Mouse (Mus musculus) midbrain, embryonic 11.5 days (tissue): ENCODE measurements around the gene Gjc2. TPM values are rescaled to one million over a fixed set of nuclear protein-coding genes. Genes with fewer than 3 reads are reported as not detected.

Experiments used
- ATAC-seq: fragments of 200-750 bp; cut with Nextera tagmentation; 2 replicates; pipeline ENCODE4 v1.8.0; 2017; ENCODE audit warnings: moderate TSS enrichment, moderate library complexity; ENCODE audit not compliant: low FRiP score
- DNase-seq: peaks from one replicate; pipeline ENCODE4 v3.0.0; 2015; ENCODE audit warnings: low spot score; ENCODE audit errors: missing footprints
- H3K27ac ChIP-seq: fragments of 300-500 bp; sonication (generic); 2 replicates; pipeline ENCODE4 v1.5.1; 2014; ENCODE audit warnings: low read depth, low read length
- H3K27me3 ChIP-seq: fragments of 300-500 bp; sonication (generic); 2 replicates; pipeline ENCODE4 v1.6.1; 2014; ENCODE audit warnings: mild to moderate bottlenecking, low read length, moderate library complexity, mixed read lengths; ENCODE audit not compliant: control insufficient read depth, insufficient read depth
- H3K36me3 ChIP-seq: fragments of 300-500 bp; sonication (generic); 2 replicates; pipeline ENCODE4 v1.6.1; 2014; ENCODE audit warnings: mild to moderate bottlenecking, low read length, moderate library complexity, mixed read lengths; ENCODE audit not compliant: control insufficient read depth, insufficient read depth
- H3K4me1 ChIP-seq: fragments of 300-500 bp; sonication (generic); 2 replicates; pipeline ENCODE4 v1.6.1; 2014; ENCODE audit warnings: low read length; ENCODE audit not compliant: control insufficient read depth, insufficient read depth
- H3K4me2 ChIP-seq: fragments of 300-500 bp; sonication (generic); 2 replicates; pipeline ENCODE4 v1.6.1; 2014; ENCODE audit warnings: mild to moderate bottlenecking, moderate library complexity
- H3K4me3 ChIP-seq: fragments of 300-500 bp; sonication (generic); 2 replicates; pipeline ENCODE4 v1.5.1; 2014; ENCODE audit warnings: low read depth, low read length
- H3K9ac ChIP-seq: fragments of 300-500 bp; sonication (generic); 2 replicates; pipeline ENCODE4 v1.6.1; 2014; ENCODE audit warnings: low read length
- H3K9me3 ChIP-seq: fragments of 300-500 bp; sonication (generic); 2 replicates; pipeline ENCODE4 v1.6.1; 2016; ENCODE audit warnings: low read length; ENCODE audit not compliant: control insufficient read depth
- WGBS: fragments of 180-500 bp; shearing (Covaris S2); extraction: QIAGEN DNeasy Blood & Tissue Kit; methylation state at CpG from one replicate; pipeline ENCODE4 v1.1.7; 2014; 5-methylcytosine and 5-hydroxymethylcytosine counted together
- polyA plus RNA-seq: library from polyadenylated mRNA; unstranded; fragments of >200 nt; fragmentation: Nextera tagmentation; extraction: Ambion mirVana; gene quantifications from 2 replicates; pipeline ENCODE4 v1.2.1, GENCODE M21; 2014

Gene Gjc2
- polyA plus RNA-seq, 1 experiment from 2014 or later = not detected

- no peaks in the 10 kb centered on the region for H3K9me3 ChIP-seq
- H3K4me3 ChIP-seq = peak within 1 kb of the TSS; percentile 13; the same call in 1 of the 2 replicates
- peaks cover 3% of the 10 kb centered on the region; the same call in 1 of the 2 replicates for H3K4me1 ChIP-seq
- peak; percentile 87 for DNase-seq
- 21% methylated on average over 44 of the region's 44 CpGs for WGBS
- no peak within 1 kb of the TSS for H3K27ac ChIP-seq
- peaks cover 44% of the 10 kb centered on the region for H3K27me3 ChIP-seq
- no peak within 1 kb of the TSS for H3K9ac ChIP-seq
- no peak for ATAC-seq
- peak within 1 kb of the TSS; percentile 34 for H3K4me2 ChIP-seq
- no peaks in the 10 kb centered on the region for H3K36me3 ChIP-seq
These were observed 47.0 kb downstream of the Gjc2 start, which contains the start of gene Obscn for GRCm38 (mm10) chr11:59135904-59136452. TSS of gene Obscn (minus strand) at chr11:59136402.

GRCm38 (mm10) chr11:59135051-59135820 is 47.8 kb downstream of the Gjc2 start:
- peaks cover 3% of the 10 kb centered on the region; the same call in 1 of the 2 replicates for H3K4me1 ChIP-seq
- peak overlapping the region; percentile 13; the same call in 1 of the 2 replicates for H3K4me3 ChIP-seq
- DNase-seq (peak; percentile 87), ATAC-seq (no peak)
- no peaks in the 10 kb centered on the region for H3K36me3 ChIP-seq
- H3K27ac ChIP-seq = no peak overlapping the region
- no peak overlapping the region for H3K9ac ChIP-seq
- H3K27me3 ChIP-seq = peaks cover 44% of the 10 kb centered on the region
- 9% methylated on average over 55 of the region's 55 CpGs for whole genome bisulfite sequencing
- H3K9me3 ChIP-seq = no peaks in the 10 kb centered on the region
- peak overlapping the region; percentile 34 for H3K4me2 ChIP-seq

- ATAC-seq (no peak), DNase-seq (peak; percentile 83)
- Histone ChIP-seq H3K27ac (no peak overlapping the region), H3K9me3 (no peaks in the 10 kb centered on the region), H3K36me3 (no peaks in the 10 kb centered on the region), H3K27me3 (peaks cover 44% of the 10 kb centered on the region), H3K4me2 (no peak overlapping the region; the same call in 1 of the 2 replicates), H3K4me1 (peaks cover 3% of the 10 kb centered on the region; the same call in 1 of the 2 replicates), H3K9ac (no peak overlapping the region; the same call in 1 of the 2 replicates), H3K4me3 (no peak overlapping the region)
- WGBS = 6% methylated on average over 34 of the region's 35 CpGs
These were observed 48.5 kb downstream of the Gjc2 start for GRCm38 (mm10) chr11:59134373-59134997.

GRCm38 (mm10) chr11:59132065-59132464 is 50.9 kb downstream of the Gjc2 start:
- 85% methylated on average over 2 of the region's 3 CpGs for WGBS
- no peak overlapping the region for H3K9ac ChIP-seq
- no peak overlapping the region for H3K4me2 ChIP-seq
- H3K36me3 ChIP-seq = no peaks in the 10 kb centered on the region
- DNase-seq (peak; percentile 8), ATAC-seq (no peak)
- no peak overlapping the region for H3K4me3 ChIP-seq
- H3K27ac ChIP-seq = no peak overlapping the region
- peaks cover 40% of the 10 kb centered on the region for H3K27me3 ChIP-seq
- H3K9me3 ChIP-seq = no peaks in the 10 kb centered on the region
- peaks cover 3% of the 10 kb centered on the region; the same call in 1 of the 2 replicates for H3K4me1 ChIP-seq

- no peak for ATAC-seq
- WGBS = 69% methylated on average over 18 of the region's 18 CpGs
- no peaks in the 10 kb centered on the region for H3K9me3 ChIP-seq
These were observed 51.6 kb downstream of the Gjc2 start for GRCm38 (mm10) chr11:59131348-59131919.

GRCm38 (mm10) chr11:59130782-59131181 is 52.2 kb downstream of the Gjc2 start:
- ATAC-seq (no peak), DNase-seq (peak; percentile 12)
- H3K9ac ChIP-seq = no peak overlapping the region
- H3K4me3 ChIP-seq = no peak overlapping the region
- H3K27ac ChIP-seq = no peak overlapping the region
- no peaks in the 10 kb centered on the region for H3K9me3 ChIP-seq
- H3K4me1 ChIP-seq = peaks cover 3% of the 10 kb centered on the region; the same call in 1 of the 2 replicates
- H3K4me2 ChIP-seq = no peak overlapping the region
- 90% methylated on average over 9 of the region's 9 CpGs for WGBS
- H3K27me3 ChIP-seq = peaks cover 27% of the 10 kb centered on the region
- no peaks in the 10 kb centered on the region for H3K36me3 ChIP-seq

More at GRCm38 (mm10) chr11:59131348-59131919, 51.6 kb downstream of the Gjc2 start:
- no peaks in the 10 kb centered on the region for H3K36me3 ChIP-seq
- H3K4me3 ChIP-seq = no peak overlapping the region
- no peak overlapping the region for H3K4me2 ChIP-seq
- peaks cover 34% of the 10 kb centered on the region for H3K27me3 ChIP-seq
- DNase-seq = peak; percentile 26
- H3K27ac ChIP-seq = no peak overlapping the region
- H3K9ac ChIP-seq = no peak overlapping the region
- peaks cover 3% of the 10 kb centered on the region; the same call in 1 of the 2 replicates for H3K4me1 ChIP-seq

Other genes with a start within 250 kb of the Gjc2 start
- gene Rnf187, start 244.3 kb downstream of the Gjc2 start, polyA plus RNA-seq = 354 and 381 TPM in 2 replicates
- 99.9 and 101 TPM in 2 replicates for gene Hist3h2ba, start 234.3 kb downstream of the Gjc2 start, polyA plus RNA-seq
- gene Hist3h2a, start 228.5 kb downstream of the Gjc2 start, polyA plus RNA-seq = 57.8 and 61.8 TPM in 2 replicates
- gene Trim17, start 228.5 kb downstream of the Gjc2 start, polyA plus RNA-seq = 0.45 and 0.62 TPM in 2 replicates
- 17.6 and 18.5 TPM in 2 replicates for gene Trim11, start 205.1 kb downstream of the Gjc2 start, polyA plus RNA-seq
- gene Obscn, start 46.8 kb downstream of the Gjc2 start, polyA plus RNA-seq = 0.03 and 0.04 TPM in 2 replicates
- gene Iba57, start 19.5 kb downstream of the Gjc2 start, polyA plus RNA-seq = 2.1 and 3.5 TPM in 2 replicates
- 92.9 and 96.6 TPM in 2 replicates for gene Guk1, start 9.0 kb upstream of the Gjc2 start, polyA plus RNA-seq
- gene Mrpl55, start 19.3 kb upstream of the Gjc2 start, polyA plus RNA-seq = 88.7 and 93.3 TPM in 2 replicates
- gene 2310033P09Rik, start 25.1 kb upstream of the Gjc2 start, polyA plus RNA-seq = 41.7 and 42.0 TPM in 2 replicates
- 574 and 583 TPM in 2 replicates for gene Arf1, start 45.1 kb upstream of the Gjc2 start, polyA plus RNA-seq
- gene Wnt3a, start 107.5 kb upstream of the Gjc2 start, polyA plus RNA-seq = 1.4 and 2.0 TPM in 2 replicates
- gene Wnt9a, start 123.7 kb upstream of the Gjc2 start, polyA plus RNA-seq = 4.0 and 4.8 TPM in 2 replicates
- gene Prss38, start 192.4 kb upstream of the Gjc2 start, polyA plus RNA-seq = not detected in 2 replicates